Mouse (Mus musculus) left cerebral cortex, adult 2 months (tissue): Measurements from ENCODE around the gene Nle1. TPM values are rescaled to one million over a fixed set of nuclear protein-coding genes. Genes with fewer than 3 reads are reported as not detected.

Experiments used
- DNase-seq, 2 experiments: peaks; one replicate each; pipeline ENCODE4 v3.0.0; 2021 to 2022; ENCODE audit warnings: low spot score in 2 of 2, mixed read lengths in 1 of 2; ENCODE audit errors: extremely low spot score in 1 of 2
- H3K27ac ChIP-seq: fragments of 200-600 bp; 2 replicates; pipeline ENCODE4 v1.8.1; 2022
- H3K4me3 ChIP-seq: fragments of 200-600 bp; 2 replicates; pipeline ENCODE4 v1.8.1; 2022
- CTCF ChIP-seq: fragments of 200-600 bp; IDR thresholded peaks from 2 replicates; pipeline ENCODE4 v1.8.1; 2022; ENCODE audit warnings: antibody characterized with exemption, mild to moderate bottlenecking, moderate library complexity
- intact Hi-C: fragments of 180-260 bp; cut with DNase I; formaldehyde crosslinking; loops from one replicate; pipeline ENCODE4 v1.15.1; 2025
- long read RNA-seq, 2 experiments: library from polyadenylated mRNA; stranded (forward); transcript quantifications; one replicate each; pipeline ENCODE4 v2.0.0; 2021; ENCODE audit warnings: borderline mapping rate in 2 of 2
- total RNA-seq, 2 experiments: library from RNA; stranded (reverse); gene quantifications; 2 replicates each; pipeline ENCODE4 v1.2.3; 2021

The Nle1 gene
- total RNA-seq = 10 to 100 TPM; 41.0 to 45.8 TPM
- long read RNA-seq, experiment 1, transcript Nle1-201 (13 exons, 1,783 nt) = major isoform, 7 of 48 reads
- long read RNA-seq, experiment 1, partial matches to known transcripts = 19 of 48 reads
- long read RNA-seq, experiment 1, other reads (novel, unspliced or antisense) = 22 of 48 reads
- long read RNA-seq, experiment 2, partial matches to known transcripts = 36 of 76 reads
- long read RNA-seq, experiment 2, other reads (novel, unspliced or antisense) = 38 of 76 reads

GRCm38 (mm10) chr11:82907651-82908607, at the start of gene Nle1:
Nle1 (minus strand) TSS chr11:82908411.
- intact Hi-C loops = no loop called here
- Histone ChIP-seq H3K4me3 (peak within 1 kb of the TSS; percentile 71), H3K27ac (peak within 1 kb of the TSS; percentile 16; the same call in 1 of the 2 replicates)
- peak; percentile 98 for TF ChIP-seq CTCF
- peak; percentile 92 to 96 for DNase-seq

GRCm38 (mm10) chr11:82956925-82957324, 48.7 kb upstream of the Nle1 start:
- intact Hi-C loops = no loop called here
- H3K4me3 ChIP-seq = no peak overlapping the region
- no peak for TF ChIP-seq CTCF
- no peak for DNase-seq
- no peak overlapping the region for H3K27ac ChIP-seq

GRCm38 (mm10) chr11:82954631-82955030, 46.4 kb upstream of the Nle1 start:
- Histone ChIP-seq H3K4me3 (no peak overlapping the region), H3K27ac (no peak overlapping the region)
- DNase-seq = no peak
- intact Hi-C loops = no loop called here
- TF ChIP-seq CTCF = no peak

DNA sequence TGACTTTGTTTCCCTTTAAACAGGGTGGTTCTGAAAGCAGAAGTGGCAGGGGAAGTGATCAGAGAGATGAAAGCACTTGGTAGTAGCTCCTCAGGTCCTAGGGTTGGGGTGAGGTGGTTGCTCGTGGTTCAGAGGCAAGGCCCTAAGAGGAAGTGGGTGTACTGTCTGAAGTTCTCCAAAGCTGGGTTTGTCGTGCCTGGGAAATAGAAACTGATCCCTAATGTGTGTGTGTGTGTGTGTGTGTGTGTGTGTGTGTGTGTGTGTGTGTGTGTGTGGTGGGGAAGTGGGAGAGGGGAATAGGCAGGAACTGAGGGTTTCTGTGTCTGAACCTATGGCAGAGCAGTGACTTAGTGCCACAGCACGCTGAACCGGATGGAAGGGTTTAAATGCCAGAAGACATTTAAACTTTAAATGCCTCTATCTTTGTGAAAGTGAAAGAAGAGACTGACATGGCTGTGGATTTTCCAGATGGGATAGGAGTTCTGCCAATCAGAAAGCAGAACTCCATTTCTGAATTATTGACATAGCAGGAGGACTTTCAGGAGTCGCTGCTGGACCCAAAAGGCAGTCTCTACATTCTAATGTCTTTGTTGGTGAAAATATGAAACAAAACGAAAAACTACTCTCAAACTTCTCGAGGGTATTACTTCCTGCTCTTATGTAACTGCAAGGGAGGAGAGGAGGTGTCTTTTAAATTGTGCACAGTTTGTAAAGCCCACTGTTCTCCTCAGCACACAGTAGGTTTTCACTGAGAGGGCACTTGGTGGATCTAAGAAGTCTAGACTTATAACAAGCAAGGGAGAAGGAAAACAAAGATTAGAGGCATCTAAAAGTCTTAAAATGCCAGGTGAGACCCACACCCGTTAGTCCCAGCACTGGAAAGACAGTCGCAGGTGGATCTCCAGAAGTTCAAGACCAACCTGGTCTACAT, 44.7 kb upstream of the Nle1 start:
- no peak for TF ChIP-seq CTCF
- Histone ChIP-seq H3K27ac (no peak overlapping the region), H3K4me3 (peak overlapping the region; percentile 37)
- intact Hi-C loops = no loop called here
- DNase-seq = no peak

DNA sequence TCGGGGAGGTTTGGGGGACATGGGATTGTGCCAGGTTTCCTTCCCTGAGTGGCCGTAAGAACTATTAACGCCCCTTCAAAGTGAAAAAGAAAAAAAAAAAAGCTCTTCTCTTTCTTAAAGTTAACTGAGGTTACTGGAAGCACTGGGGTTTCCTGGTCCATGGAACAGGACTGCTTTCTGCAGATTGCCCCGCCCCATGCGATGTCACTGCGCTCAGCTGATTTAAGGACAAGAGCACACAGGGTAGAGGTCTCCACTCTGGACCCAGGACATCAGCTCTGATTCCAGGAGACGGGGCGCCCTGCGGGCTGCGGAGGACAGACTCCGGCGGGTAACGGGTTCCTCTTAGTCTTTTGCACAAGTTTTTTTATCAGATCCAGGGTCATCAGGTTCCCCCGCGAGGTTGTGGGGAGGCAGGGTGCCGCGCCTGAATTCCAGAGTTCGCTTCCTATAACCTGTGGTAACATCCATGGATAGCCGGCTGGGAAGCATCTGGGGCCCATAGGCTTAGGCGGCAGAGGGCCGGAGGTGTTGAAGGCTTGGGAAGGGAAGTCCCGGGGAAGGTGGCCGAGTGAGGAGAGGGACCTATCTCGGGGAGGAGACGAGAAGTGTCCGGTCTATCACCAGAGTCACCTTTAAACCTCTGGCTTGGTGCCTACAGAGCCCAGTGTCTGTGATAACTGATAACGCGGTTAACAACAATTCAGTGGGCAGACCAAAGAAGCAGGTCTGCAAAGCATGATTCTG, 43.8 kb upstream of the Nle1 start:
- intact Hi-C loops = no loop called here
- H3K4me3 ChIP-seq = peak overlapping the region; percentile 37
- no peak for DNase-seq
- TF ChIP-seq CTCF = no peak
- H3K27ac ChIP-seq = peak overlapping the region; percentile 67

GRCm38 (mm10) chr11:82950736-82951481, 42.7 kb upstream of the Nle1 start, which contains the start of gene Slfn5:
Slfn5 (plus strand) TSS chr11:82951349.
- H3K4me3 ChIP-seq = peak within 1 kb of the TSS; percentile 37

DNA sequence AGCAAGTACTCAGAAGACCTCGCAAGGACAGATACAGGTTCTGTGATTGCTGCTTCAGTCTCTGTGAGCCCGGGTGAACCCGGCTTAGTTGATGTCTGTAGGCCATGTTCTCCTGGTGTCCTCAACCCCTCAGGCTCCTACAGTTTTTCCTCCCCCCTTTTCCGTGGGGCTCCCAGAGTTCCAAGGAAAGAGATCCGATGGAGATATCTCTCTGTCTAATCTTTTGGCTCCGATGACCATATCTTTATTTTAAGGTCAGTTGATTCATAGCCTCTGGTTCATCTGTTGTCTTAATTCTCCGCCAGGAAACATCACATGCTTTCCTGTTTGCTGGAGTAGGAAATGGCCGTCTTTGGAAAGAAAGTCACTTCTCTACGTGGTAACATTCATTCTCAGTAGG, 40.8 kb upstream of the Nle1 start:
- intact Hi-C loops = no loop called here

More at GRCm38 (mm10) chr11:82950736-82951481, 42.7 kb upstream of the Nle1 start, which contains the start of gene Slfn5:
- no peak for TF ChIP-seq CTCF
- intact Hi-C loops = no loop called here
- peak within 1 kb of the TSS; percentile 67 for H3K27ac ChIP-seq
- DNase-seq = no peak

DNA sequence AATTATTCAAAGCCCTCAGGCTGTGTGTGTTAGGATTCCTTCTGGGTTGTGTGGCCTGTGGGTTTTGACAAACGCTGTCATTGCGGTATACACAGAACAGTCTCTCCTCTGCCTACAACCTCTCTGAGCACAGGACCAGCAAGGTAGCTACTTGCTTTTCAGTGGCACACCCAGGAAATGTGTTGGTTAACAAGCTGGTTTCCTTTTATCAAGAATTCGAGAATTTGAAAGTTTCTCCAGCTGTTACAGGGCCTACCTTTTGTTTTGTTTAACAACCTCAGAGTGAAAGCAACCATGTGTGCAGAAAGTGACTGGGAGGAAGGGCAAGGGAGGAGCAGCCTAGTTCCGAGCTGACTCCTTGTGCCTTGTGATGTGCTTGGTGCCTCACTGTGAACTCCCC, 39.2 kb upstream of the Nle1 start:
- DNase-seq = no peak
- no peak for TF ChIP-seq CTCF
- Histone ChIP-seq H3K4me3 (no peak overlapping the region), H3K27ac (no peak overlapping the region)
- intact Hi-C loops = no loop called here

More for the DNA sequence above, 40.8 kb upstream of the Nle1 start:
- no peak overlapping the region for H3K4me3 ChIP-seq
- H3K27ac ChIP-seq = no peak overlapping the region
- no peak for DNase-seq
- TF ChIP-seq CTCF = no peak

- intact Hi-C loops = no loop called here
- Histone ChIP-seq H3K4me3 (no peak overlapping the region), H3K27ac (no peak overlapping the region)
- no peak for DNase-seq
- no peak for TF ChIP-seq CTCF
Measured at GRCm38 (mm10) chr11:82945636-82946035, 37.4 kb upstream of the Nle1 start.

DNA sequence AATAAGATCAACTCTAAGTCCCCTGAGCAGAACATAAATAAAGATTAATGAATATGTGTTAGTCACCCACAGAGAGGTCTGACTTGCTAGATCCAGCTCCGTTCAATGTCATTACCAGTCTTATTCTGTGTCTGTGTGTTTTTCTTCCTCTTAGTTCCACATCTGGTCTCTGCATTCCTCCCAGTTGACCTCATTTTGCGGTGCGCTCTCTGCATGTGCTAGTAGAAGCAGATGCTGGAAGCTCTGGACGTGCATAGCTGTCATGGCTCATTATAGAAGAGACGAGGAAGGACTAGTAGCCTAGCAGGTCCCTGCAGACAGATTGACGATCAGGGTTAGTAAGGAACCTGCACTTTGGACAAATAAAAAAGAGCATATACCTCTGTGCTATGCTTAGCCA, 35.1 kb upstream of the Nle1 start:
- no peak for DNase-seq
- no peak overlapping the region for H3K27ac ChIP-seq
- no peak for TF ChIP-seq CTCF
- intact Hi-C loops = no loop called here
- no peak overlapping the region for H3K4me3 ChIP-seq
